Mouse (Mus musculus): ENCODE measurements around the gene Ak2.

Ak2 gene

DNA sequence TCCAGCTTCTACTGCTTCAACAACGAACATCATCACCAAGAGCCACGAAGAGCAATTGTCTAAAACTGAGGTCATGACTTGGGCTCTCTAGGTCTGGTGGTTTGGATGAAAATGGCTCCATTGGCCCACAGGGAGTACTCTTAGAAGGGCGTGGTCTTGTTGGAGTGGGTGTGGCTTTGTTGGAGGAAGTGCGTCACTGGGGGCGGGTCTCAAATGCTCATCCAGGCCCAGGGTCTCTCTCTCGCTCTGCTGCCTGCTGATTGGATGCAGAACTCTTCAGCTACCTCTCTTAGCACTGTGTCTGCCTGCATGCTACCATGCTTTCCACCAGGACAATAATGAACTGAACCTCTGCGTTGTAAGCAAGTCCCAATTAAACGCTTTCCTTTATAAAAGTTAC is 17.1 kb upstream of the Ak2 start:
- DNase-seq, result no peak

DNA sequence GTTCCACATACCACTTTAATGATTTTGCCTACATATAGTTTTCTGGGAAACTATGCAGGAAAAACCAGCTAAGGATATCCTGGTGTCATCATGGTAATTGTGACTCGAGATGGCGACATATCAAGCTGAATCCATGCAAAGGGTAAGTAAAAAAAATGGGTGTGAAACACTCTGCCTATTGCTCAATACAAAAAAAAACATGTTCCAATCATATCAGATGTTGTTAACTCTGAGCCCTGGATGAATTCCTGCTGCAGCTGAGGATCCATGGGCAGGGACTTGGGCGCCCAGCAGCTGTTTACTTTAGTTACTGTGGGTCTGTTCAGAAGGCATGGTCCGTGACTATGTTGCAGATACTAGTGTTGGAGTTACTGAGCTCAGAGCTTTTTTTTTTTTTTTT is 15.2 kb upstream of the Ak2 start:
- DNase-seq, result no peak

DNA sequence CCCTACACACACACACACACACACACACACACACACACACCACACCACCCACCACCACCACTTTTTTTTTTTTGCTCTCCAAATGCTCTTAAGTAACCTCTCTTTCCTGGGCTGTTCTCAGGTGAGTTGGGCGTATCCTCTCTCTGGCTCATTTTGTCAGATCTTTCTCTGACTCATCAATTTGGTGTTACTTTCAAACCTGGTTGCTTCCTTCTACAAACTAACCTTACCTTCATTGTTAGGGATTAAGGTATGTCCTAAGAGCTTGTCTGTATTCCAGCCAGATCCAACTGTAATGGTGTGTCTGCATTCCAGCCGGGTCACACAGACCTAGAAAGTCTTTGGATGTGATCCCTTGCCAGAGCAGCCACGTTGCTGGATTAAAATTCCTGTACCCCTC is 14.5 kb upstream of the Ak2 start:
- no peak for DNase-seq

DNA sequence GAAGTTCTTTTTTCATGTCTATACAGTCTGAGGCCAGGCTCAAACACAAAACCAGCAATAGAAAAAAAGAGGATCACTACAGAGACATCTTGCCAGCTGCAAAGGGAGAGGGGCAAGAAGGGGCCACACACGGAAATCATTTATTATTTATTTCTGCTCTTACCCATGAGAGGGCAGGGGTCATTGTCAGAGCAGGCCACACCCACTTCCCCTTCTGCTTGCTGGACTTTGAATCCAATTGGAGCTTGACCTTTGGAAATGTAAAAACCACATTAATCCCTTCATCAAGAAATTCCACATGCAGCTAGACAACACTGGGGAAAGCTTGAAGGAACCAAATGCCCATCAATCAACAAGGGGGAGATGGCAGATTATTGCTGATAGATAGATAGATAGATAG is 13.1 kb upstream of the Ak2 start:
- DNase-seq, result no peak

DNA sequence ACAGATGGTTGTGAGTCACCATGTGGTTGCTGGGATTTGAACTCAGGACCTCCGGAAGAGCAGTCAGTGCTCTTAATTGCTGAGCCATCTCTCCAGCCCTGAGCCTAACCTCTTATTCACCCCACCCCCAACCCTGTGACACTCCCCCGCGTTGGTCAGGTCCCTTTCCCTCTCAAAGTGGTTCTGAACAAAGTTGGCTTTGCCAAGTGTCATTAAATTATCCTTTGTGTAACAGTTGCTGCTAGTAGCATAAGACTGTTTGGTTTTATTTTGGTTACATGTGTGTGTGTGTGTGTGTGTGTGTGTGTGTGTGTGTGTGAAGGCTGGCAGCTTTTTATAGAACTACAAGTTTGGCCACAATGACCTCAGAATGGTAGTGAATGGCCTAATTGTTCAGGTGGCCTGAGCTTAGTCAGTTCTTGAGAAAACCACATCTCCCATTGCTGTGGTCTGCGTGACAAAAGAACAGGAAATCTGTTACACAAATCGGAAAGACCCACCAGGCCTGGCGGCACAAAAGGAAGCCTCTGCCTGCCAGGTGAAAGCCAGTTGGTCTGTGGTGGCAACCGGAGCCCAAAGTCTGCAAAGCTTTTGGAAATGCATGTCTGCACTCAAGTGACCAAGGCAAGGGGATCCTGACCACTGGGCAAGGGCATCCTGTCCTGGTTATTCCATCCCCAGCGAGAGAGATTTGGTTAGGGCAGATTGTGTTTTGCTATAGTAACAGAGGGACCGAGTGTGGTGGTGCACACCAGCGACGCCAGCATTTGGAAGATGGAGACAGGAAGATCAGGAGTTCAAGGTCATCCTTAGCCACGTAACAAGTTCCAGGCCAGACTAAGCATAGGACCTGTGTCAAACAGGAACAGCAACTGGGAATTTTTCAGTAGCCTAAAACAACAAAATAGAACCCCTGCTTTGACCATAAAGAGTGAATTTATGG is 10.6 kb upstream of the Ak2 start:
- no peak for DNase-seq

DNA sequence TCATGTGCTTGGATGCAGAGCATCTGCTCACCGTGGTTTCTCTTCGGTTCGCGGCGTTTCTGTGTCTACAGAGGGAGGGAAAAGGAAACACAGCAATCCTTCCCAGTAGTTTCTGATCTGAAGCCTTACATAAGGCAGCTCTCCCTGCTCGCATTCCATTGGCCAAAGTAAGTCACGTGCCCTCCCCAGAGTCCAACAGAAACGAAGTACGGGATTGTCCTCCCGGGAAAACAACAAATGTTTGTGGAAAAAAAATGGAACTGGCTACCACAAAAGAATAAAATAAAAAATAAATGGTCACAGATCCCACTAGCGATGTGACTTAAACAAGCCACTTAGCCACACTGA is 10.0 kb upstream of the Ak2 start:
- DNase-seq, result no peak

DNA sequence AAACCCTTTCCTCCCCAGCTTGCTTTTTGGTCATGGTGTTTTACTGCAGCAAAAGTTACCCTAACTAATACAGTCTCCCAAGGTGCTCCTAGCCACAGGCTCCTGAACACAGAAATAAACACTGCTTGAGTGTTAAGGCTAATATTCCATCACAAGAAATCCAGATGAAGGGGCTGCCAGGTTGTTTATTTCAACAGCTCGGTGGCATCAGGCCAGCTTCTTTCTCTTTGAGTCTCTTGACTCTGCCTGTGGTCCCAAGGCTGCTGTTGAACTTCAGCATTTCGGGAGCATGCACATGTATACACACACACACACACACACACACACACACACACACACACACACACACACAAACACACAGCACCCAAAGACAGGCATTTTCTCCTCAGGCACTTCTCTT is 8.6 kb upstream of the Ak2 start:
- no peak for DNase-seq

DNA sequence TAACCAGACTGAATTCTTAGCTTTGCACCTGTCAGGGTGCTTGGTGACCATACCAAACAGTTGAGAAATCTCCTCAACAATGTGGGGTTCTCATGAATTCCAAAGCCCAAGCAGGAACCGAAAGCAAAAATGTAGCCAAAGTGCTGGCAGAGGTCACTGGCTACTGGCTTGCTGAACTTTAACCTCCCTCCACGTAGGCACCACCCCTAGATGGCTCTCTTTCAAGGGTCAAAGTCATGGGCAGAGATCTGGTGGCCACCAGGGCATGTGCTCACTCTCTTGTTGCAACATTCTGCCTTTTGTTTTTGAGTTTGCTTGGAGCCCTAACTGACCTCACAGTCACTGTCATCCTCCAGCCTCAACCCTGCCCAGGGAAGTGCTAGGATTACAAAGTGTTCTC is 8.1 kb upstream of the Ak2 start:
- DNase-seq, result no peak

DNA sequence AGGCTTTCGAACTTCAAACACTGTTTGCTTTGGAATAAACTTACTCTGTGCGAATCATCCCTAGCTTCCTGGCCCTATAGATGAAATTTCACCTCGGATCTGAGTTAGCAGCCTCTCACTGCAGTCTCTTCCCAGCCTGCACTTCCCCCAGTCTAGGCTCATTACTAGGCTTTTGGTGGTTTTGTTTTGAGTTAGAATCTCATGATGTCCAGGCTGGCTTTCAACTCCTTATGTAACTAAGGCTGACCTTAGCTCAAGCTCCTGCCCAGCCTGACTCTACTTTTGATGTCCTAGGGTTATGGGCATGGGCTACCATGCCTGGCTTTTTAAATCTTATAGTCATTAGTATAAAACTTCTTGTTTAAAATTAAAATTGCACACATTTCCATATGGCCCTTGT is 7.2 kb upstream of the Ak2 start:
- DNase-seq, result no peak

DNA sequence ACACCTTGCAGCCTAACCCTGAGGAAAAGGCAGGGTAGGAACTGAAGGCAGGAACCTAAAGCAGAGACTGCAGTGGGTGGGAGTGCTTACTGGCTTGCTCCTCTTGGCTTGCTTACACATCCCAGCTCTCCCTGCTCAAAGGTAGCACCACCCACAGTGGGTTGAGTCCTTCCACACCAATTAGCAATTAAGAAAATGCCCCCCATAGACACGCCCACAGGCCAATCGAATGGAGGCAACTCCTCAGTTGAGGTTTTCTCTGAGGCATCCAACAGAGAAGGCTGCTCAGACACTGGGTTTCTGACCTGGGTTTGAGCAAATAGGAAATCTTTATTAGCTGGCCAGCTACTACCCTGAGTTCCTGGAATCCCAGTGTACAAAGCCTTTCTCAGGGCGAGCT is 2.8 kb upstream of the Ak2 start:
- no peak for DNase-seq

DNA sequence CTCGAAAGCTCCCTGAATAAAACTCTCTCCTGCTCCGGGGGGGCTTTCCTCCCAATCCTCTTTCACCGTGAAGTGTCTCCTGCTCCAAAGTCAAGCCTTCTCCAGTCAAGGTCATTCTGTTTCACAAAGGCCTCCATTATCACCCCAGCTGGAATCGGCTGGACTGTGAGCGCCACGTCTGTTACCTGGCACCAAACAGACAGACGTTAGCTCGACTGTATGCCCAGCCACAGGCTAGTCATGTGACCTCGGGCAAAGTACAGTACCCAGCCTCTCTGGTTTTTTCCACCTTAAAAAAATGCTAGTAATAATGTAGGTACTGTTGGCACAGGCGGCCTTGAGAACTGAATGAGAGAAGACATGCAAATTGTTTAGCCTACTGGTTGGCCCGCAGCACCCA is 2.1 kb upstream of the Ak2 start:
- no peak for DNase-seq

DNA sequence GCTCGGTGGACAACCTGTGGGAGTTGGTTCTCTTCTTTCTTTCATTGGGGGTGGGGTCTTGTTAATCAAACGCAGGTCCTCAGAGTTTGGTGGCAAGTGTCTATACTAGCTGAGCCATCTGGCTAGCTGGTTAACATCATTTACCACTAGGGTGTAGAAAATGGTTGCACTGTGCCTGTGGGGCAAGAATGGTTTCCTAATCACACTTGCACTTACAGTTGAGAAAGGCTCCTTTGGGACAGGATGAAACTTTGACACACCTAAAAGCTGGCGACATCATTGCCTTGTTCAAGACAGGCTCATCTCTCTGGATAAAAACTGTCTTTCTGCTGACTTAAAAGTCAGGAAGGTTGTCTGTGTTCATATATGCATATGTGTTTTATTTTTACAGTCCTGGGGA is 418 bp downstream of the Ak2 start:
- no peak for DNase-seq

DNA sequence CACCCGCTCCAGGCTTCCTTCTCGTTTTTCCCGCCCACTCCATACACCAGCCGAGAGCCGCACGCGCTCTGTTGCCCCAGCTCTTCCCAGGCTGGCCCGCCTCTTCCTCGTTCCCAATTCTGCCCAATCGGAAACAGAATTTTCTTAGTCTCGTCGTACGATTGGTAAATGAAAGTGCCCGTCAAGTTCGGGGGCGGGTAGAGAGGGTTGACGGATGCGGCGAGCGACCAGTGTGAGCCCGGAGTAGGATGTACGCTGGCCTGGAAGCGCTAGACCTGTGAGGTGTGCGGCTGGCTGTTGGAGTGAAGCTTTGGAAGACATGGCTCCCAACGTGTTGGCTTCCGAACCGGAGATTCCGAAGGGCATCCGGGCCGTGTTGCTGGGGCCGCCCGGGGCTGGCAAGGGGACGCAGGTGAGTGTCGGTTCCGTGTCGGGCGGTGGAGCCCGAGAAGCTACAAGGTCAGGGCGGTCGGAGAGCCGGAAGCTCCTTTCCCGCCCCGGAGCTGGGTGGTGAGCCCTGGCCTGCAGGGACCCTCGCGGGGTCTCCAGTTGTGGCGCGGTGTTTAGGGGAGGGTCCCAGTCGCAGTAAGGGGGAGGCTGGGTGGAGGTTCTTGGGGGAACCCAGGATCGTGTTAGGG is 1.4 kb downstream of the Ak2 start:
- peak; percentile 92 to 97 for DNase-seq

DNA sequence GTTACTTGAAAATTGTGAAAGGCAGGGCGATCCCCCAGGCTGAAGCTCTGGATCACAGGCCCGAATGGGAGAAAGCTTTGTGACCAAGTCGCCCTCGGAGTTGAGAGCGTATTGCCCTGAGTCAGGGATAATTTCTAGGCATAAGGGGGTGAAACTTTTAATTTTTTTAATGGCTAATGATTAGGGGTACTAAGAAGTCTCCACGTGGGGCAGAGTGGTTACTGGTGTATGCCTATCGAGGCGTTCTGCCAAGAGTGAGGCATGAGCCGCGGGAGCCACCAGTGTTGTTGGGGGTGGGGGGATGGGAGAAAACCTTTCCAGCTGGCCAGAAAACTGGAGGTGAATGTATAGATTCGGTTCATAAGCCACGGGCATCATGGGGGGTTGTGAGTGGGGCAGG is 1.9 kb downstream of the Ak2 start:
- peak; percentile 23 to 26 for DNase-seq

DNA sequence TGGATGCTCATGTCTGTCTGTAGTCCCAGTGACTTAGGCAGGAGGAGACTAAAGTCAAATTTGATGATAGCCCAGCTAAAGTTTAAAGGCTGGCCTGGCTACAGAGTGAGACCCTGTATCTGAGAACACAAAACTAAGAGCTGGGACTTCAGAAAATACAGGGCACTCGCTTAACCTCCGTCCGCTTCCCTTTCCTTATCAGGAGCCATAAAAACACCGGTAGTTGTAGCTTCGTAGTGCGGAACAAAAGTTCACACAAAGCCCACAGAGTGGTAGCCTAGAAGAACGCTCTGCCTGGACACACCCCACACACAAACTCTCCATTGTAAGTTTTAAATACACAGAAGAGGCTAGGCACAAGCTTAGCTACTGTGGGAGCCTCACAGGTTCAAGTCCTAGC is 3.5 kb downstream of the Ak2 start:
- no peak for DNase-seq

DNA sequence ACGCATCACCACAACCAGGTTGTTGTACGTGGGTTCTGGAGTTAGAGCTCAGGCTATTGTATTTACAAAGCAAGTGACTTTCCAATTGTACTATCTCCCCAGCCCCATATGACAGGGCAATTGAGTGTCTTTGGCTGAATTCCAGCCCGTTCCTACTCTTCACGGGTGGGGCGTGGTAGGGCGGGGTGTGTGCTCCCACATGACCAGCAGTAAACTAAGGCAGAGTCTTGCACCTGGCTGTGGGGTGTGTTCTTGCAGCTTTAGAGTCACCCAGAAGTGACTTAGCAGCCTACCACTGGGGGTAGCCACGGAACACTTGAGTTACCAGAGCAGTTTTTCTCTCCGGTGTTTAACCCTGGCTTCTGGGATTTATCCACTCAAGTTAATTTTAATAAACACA is 5.5 kb downstream of the Ak2 start:
- DNase-seq, result no peak

DNA sequence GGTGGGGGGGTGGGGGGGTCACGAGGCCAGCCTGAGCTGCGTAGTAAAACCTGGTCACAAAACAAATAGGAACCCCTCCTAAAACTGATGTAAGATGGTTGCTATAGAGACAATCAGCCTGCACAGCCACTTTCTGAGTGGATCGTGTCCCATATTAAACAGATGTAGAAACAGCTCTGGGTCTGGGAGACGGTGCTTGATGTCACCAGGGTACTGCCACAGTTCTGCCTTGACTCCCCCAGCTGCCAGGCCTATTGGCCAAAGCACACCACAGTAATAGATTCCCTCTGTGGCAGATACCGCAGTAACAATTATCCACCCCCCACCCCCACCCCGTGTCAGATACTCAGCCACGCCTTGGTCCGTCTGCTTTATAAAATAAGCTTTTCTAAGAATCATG is 6.6 kb downstream of the Ak2 start:
- no peak for DNase-seq

DNA sequence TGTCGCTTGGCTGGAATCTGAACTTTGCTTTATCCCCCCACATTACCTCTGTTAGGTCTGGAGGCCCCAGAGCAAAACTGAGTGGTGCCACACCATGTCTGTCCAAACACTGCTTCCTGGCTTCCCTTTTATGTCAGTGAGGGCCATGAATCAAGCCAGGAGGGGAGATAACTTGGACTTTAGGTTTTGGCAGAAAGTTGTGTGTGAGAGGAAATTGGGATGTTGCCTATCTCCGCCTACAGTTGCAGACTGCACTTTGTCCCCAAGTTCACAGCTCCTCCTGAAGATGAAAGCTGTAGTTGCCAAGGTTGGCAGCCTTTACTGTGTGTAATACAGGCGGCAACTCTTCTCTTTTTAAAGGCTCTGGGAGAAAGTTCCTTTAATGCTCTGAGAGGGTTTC is 9.0 kb downstream of the Ak2 start:
- no peak for DNase-seq

DNA sequence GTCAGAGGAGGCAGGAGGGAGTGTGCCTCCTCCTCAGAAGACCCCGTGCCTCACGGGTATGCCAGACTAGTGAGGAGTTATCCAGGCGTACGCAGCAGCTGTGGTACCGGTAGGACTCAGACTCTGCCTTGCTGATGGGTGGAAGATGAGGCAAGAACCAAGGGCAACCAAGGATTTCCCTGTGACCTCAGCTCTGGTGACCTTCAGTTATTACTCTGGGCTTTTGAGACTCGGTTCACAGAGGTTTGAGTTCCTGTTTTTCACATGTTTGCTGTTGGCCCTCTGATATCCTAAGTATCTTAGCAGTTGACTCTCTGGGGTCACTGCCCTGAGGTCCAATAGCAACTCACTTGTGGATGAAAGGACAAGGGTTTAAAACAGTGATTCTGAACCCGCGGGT is 12.0 kb downstream of the Ak2 start:
- DNase-seq, result no peak

DNA sequence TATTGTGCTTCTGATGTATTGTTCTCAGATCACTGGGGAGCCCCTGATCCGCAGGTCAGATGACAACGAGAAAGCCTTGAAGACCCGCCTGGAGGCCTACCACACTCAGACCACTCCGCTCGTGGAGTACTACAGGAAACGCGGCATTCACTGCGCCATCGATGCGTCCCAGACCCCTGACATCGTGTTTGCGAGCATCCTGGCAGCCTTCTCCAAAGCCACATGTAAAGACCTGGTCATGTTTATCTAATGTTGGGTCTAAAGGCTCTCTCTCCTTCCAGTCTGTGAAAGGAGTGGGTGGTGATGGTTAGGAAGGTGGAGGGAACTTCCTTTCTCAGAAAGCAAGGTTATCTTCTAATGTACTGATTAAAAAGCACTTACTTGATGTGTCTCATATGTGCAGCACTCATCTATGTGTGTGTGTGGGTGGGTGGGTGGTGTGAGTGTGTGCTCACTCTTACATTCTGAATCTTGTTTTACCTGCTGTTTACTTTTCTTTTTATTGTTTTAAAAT is 16.3 kb downstream of the Ak2 start:
- no peak for DNase-seq

DNA sequence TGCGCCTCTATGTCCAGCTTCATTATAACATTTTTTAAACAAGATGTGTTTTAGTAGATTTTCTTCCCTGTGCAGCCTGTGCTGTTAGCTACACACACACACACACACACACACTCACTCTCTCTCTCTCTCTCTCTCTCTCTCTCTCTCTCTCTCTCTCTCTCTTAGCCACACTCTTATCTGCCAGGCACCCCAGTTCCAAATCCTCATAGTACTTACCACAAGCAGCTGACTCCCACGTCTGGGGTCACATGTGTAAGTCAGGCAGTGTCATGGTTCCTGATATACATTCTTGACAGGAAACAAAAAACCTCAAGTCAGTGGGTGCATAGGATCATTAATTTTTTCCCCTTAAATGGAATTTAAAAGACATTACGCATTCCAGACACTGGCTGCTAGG is 16.9 kb downstream of the Ak2 start:
- no peak for DNase-seq

DNA sequence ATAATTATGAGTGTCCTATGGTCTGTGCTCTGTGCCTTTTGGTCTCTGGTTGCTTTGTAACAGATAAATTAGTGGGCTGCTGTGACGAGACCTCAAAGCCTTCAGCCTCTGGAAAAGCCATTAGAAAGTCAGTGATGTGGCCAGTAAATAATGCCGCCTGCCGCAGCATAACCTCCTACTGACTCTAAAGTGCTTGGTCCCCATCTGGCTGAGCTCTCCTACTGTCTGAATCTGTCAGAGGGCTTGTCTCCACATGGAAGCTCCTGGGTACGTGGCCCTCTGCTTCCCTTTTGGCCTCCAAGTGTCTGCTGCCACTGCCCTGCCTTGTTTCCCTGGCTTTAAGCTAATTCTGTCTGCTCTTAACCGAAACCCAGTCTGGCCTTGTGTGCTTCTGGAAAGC is 17.8 kb downstream of the Ak2 start:
- DNase-seq, result no peak

DNA sequence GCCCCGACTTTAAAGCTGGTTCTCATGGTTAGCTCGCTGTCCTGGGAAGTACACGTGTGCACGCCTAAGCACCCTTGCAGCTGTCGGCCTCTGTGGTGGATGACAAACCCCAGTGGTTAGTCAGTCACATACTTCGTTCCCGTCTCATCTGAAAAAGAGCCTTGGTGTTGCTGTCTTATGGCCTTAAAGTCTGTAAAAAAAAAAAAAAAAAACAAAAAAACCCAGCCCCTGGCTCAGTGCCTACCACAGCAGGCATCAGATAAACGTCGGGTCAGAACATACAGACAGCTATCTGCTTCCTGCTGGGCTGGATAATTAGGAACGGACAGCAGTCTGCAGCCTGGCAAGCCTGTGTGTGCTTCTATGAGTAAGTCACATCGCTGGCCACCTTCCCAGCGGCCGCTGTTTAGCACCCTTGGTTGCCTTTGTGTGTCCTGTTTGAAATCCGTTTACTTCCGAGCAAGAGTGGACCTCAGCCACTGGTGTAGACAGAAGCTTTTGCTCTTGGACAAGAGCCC is 19.9 kb downstream of the Ak2 start:
- DNase-seq, result peak; percentile 48 to 59

DNA sequence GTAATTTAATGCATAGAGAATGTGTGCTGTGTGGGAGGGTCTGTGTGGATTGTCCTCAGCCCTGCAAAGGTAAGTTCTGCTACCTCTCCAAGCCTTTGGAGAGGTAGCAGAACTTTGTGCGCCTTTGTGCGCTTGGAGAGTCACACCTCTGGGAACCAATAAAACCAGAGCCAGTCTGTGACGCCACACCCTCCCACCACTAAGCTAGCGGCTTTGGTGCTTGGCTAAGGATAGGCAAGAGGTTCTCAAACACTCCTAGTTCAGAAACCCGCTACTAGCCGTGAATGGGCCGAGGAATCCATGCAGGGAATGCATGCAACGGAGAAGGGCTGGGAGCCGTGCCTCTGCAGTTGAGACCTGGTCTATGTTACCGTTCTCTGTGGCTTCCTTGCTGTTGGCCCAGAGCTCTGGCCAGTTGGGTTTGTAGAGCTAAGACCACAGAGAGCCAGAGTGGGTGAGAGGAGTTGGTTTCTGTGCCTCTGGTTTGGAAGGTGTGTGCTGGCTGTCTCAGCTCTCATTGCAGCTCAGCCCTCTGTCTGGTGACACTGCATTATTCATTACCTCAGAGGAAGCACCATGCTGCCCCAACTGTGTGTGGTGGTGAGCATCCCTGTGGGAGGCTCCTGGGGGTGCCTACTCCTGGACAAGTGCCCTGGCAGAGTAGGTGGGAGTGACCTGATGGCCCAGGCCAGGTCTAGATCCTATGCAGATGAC is 21.6 kb downstream of the Ak2 start:
- DNase-seq, result no peak

Data from cerebellum, adult 18-20 months (tissue).